Mouse (Mus musculus): Measurements from ENCODE around the gene Gipc2. TPM values are rescaled to one million over a fixed set of nuclear protein-coding genes. Genes with fewer than 3 reads are reported as not detected.
"Not testable (repeated sequence)": the region's sequence is repeated elsewhere in the genome, so short reads cannot be mapped to it uniquely, and the experiment has no call there.

Gene Gipc2
- polyA plus RNA-seq, 1 experiment from 2014 or later: 9.3 TPM

DNA sequence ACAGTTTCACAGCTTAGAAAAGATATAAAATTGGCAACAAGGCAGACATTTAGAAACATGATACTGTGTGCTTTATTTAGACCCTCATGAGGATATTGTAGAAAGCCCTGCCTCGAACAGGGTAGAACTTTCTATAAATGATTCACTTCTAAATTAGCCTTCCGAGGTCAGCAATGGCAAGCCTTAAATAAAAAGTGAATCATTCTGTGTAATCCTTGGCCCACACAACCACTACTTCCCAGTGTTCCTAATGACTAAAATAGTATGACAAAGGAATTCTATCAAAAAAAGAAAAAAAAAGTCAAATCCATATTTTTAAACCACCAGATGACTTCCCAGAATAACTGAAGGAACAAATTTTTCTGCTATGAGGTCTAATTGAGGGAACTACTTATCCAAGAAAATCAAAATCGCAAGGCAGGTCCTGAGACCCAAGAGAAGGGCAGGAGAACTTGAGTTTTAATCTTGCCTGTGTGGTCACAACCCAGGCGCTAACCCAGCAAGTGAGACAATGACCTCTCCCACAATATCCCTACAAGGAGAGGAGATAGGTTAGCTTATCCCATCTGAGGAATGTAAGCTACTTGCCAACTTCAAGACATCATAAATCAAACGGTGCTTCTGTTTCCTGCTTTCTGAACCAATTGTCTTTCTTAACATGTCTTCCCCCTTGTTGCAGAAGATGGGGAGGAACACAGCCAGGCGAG lies 22.9 kb downstream of the Gipc2 start:
- Histone ChIP-seq H3K9me3 (ENCODE audit: control insufficient read depth, low read length) (no peaks in the 10 kb centered on the region), H3K27ac (replicated peaks; ENCODE audit: low read depth, low read length) (no peak overlapping the region), H3K4me3 (replicated peaks; ENCODE audit: low read depth, low read length) (no peak overlapping the region), H3K4me1 (ENCODE audit: control insufficient read depth, insufficient read depth, low read length) (no peaks in the 10 kb centered on the region), H3K36me3 (ENCODE audit: control insufficient read depth, insufficient read depth, low read length) (no peaks in the 10 kb centered on the region), H3K27me3 (ENCODE audit: control insufficient read depth, insufficient read depth, low read length) (no peaks in the 10 kb centered on the region), H3K9ac (replicated peaks; ENCODE audit: low read length) (no peak overlapping the region), H3K4me2 (ENCODE audit: low read length) (no peak overlapping the region)
- WGBS: 84% methylated on average over 6 of the region's 6 CpGs
- no peak for DNase-seq
- no peak for ATAC-seq (ENCODE audit: low FRiP score, low TSS enrichment)

DNA sequence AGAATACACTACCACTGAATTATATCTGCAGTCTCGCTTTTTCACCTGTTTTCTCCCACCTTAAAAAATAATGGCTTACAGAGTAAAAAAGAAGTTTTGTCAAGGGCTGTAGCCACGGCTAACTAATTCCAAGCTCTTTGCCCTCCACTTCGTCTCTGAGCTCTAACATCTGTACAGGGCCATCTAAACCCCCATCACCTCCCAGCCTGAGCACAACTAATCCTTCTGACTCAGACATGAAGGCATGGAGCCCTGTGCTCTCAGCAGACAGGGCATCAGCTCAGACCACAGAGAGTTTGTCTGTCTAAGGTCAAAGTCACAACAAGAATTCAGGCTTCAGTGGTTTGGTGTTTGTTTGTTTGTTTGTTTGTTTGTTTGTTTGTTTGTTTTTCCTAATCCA lies 23.9 kb downstream of the Gipc2 start:
- H3K36me3 ChIP-seq (ENCODE audit: control insufficient read depth, insufficient read depth, low read length): no peaks in the 10 kb centered on the region
- no peak overlapping the region for H3K9ac ChIP-seq (replicated peaks; ENCODE audit: low read length)
- no peak overlapping the region for H3K4me2 ChIP-seq (ENCODE audit: low read length)
- no peaks in the 10 kb centered on the region for H3K27me3 ChIP-seq (ENCODE audit: control insufficient read depth, insufficient read depth, low read length)
- no peaks in the 10 kb centered on the region for H3K4me1 ChIP-seq (ENCODE audit: control insufficient read depth, insufficient read depth, low read length)
- no peaks in the 10 kb centered on the region for H3K9me3 ChIP-seq (ENCODE audit: control insufficient read depth, low read length)
- H3K27ac ChIP-seq (replicated peaks; ENCODE audit: low read depth, low read length): no peak overlapping the region
- ATAC-seq (ENCODE audit: low FRiP score, low TSS enrichment) (no peak), DNase-seq (no peak)
- H3K4me3 ChIP-seq (replicated peaks; ENCODE audit: low read depth, low read length): no peak overlapping the region
- 69% methylated on average over 3 of the region's 3 CpGs for whole genome bisulfite sequencing

DNA sequence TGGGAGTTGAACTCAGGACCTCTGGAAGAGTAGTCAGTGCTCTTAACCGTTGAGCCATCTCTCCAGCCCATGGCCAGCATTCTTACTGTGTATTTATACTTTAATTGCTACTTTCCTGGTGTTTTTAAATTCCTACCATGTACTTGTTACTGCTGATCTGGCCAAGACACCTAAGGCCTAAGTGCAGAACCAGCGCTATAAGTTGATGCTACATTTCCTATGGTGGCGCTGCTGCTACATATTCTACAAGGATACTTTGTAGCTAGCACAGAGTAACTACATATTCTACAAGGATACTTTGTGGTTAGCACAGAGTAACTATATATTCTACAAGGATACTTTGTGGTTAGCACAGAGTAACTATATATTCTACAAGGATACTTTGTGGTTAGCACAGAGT lies 26.7 kb downstream of the Gipc2 start:
- H3K9me3 ChIP-seq (ENCODE audit: control insufficient read depth, low read length); ATAC-seq (ENCODE audit: low FRiP score, low TSS enrichment); H3K4me2 ChIP-seq (ENCODE audit: low read length); H3K4me1 ChIP-seq (ENCODE audit: control insufficient read depth, insufficient read depth, low read length); H3K27ac ChIP-seq (replicated peaks; ENCODE audit: low read depth, low read length); H3K4me3 ChIP-seq (replicated peaks; ENCODE audit: low read depth, low read length); H3K36me3 ChIP-seq (ENCODE audit: control insufficient read depth, insufficient read depth, low read length); DNase-seq; H3K9ac ChIP-seq (replicated peaks; ENCODE audit: low read length); H3K27me3 ChIP-seq (ENCODE audit: control insufficient read depth, insufficient read depth, low read length): not testable (repeated sequence)
- 89% methylated on average over 3 of the region's 3 CpGs for WGBS

DNA sequence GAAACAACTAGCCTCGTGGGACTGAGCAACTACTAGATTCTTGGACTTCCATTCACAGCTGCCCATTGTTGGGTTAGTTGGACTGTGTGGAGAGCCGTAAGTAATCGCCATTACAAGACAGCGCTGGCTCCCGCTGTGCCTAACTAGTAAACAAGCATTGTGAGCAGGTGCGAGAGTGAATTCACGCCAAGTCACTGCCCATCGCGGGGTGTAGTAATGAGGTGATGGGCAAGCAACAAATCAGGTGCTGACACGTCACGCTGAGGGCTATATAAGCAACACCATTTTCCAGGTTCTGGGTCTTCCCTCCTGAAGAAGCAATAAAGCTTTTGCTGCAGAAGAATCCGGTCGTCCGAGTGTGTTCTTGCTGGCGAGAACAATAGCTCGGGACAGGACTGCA lies 29.9 kb downstream of the Gipc2 start:
- not testable (repeated sequence) for H3K4me2 ChIP-seq (ENCODE audit: low read length); H3K36me3 ChIP-seq (ENCODE audit: control insufficient read depth, insufficient read depth, low read length); H3K4me3 ChIP-seq (replicated peaks; ENCODE audit: low read depth, low read length); H3K27ac ChIP-seq (replicated peaks; ENCODE audit: low read depth, low read length); DNase-seq; H3K27me3 ChIP-seq (ENCODE audit: control insufficient read depth, insufficient read depth, low read length); H3K4me1 ChIP-seq (ENCODE audit: control insufficient read depth, insufficient read depth, low read length); H3K9me3 ChIP-seq (ENCODE audit: control insufficient read depth, low read length); H3K9ac ChIP-seq (replicated peaks; ENCODE audit: low read length); ATAC-seq (ENCODE audit: low FRiP score, low TSS enrichment)
- WGBS: 93% methylated on average over 16 of the region's 16 CpGs

DNA sequence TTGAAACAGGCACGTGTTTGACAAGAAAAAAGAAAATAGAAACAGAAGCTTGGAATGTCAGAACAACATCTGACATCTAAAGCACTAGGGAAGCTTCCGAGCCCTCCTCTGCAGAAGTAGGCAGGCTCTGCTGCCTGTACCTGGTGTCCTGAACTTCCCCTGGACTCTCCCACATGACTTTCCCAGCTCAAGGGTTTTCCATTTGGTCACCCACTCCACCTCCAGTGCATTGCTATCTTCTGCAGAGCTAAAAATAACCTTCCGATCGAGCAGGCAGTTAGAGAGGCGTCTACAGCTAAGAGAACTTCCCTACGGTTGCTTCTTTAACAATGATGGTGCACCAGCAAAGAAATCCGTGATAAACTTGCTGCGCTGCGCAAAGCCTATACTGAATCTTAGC lies 32.4 kb downstream of the Gipc2 start:
- no peaks in the 10 kb centered on the region for H3K36me3 ChIP-seq (ENCODE audit: control insufficient read depth, insufficient read depth, low read length)
- no peak overlapping the region for H3K4me2 ChIP-seq (ENCODE audit: low read length)
- H3K9me3 ChIP-seq (ENCODE audit: control insufficient read depth, low read length): no peaks in the 10 kb centered on the region
- no peak overlapping the region for H3K27ac ChIP-seq (replicated peaks; ENCODE audit: low read depth, low read length)
- H3K4me3 ChIP-seq (replicated peaks; ENCODE audit: low read depth, low read length): no peak overlapping the region
- DNase-seq (no peak), ATAC-seq (ENCODE audit: low FRiP score, low TSS enrichment) (no peak)
- H3K27me3 ChIP-seq (ENCODE audit: control insufficient read depth, insufficient read depth, low read length): no peaks in the 10 kb centered on the region
- H3K4me1 ChIP-seq (ENCODE audit: control insufficient read depth, insufficient read depth, low read length): no peaks in the 10 kb centered on the region
- H3K9ac ChIP-seq (replicated peaks; ENCODE audit: low read length): no peak overlapping the region
- WGBS: 86% methylated on average over 9 of the region's 9 CpGs

DNA sequence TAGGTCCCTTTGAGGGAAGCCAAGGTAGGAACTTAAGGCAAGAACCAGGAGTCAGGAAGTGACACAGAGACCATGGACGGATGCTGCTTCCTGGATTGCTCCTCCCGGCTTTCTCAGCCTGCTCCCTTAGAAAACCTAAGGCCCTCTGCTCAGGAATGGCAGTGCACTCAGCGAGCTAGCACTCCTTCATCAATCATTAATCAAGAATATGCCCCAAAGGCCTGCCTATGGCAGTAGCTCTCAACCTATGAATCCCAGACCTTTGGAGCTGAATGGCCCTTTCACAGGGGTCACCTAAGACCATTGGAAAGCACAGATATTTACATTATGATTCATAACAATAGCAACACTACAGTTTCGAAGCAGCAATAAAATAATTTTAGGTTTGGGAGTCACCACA lies 35.1 kb downstream of the Gipc2 start:
- DNase-seq (no peak), ATAC-seq (ENCODE audit: low FRiP score, low TSS enrichment) (no peak)
- H3K27ac ChIP-seq (replicated peaks; ENCODE audit: low read depth, low read length): no peak overlapping the region
- WGBS: 86% methylated on average over 4 of the region's 4 CpGs
- H3K36me3 ChIP-seq (ENCODE audit: control insufficient read depth, insufficient read depth, low read length): no peaks in the 10 kb centered on the region
- no peak overlapping the region for H3K9ac ChIP-seq (replicated peaks; ENCODE audit: low read length)
- H3K4me3 ChIP-seq (replicated peaks; ENCODE audit: low read depth, low read length): no peak overlapping the region
- H3K27me3 ChIP-seq (ENCODE audit: control insufficient read depth, insufficient read depth, low read length): no peaks in the 10 kb centered on the region
- no peaks in the 10 kb centered on the region for H3K9me3 ChIP-seq (ENCODE audit: control insufficient read depth, low read length)
- H3K4me1 ChIP-seq (ENCODE audit: control insufficient read depth, insufficient read depth, low read length): no peaks in the 10 kb centered on the region
- H3K4me2 ChIP-seq (ENCODE audit: low read length): no peak overlapping the region

DNA sequence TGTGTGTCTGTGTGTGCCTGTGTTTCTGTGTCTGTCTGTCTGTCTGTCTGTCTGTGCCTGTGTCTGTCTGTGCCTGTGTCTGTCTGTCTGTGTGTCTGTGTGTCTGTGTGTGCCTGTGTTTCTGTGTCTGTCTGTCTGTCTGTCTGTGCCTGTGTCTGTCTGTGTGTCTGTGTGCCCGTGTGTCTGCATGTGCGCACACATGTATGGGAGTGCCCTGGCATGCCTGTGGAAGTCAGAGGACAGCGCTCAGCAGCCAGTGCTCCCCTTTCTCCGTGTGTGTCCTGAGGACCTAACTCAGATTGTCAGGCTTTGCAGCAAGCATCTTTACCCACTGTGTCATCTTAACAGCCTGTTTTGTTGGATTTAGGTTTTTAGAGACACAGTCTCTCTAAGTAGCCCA lies 36.6 kb downstream of the Gipc2 start:
- H3K9ac ChIP-seq (replicated peaks; ENCODE audit: low read length); H3K4me2 ChIP-seq (ENCODE audit: low read length); H3K4me3 ChIP-seq (replicated peaks; ENCODE audit: low read depth, low read length); ATAC-seq (ENCODE audit: low FRiP score, low TSS enrichment); DNase-seq; H3K9me3 ChIP-seq (ENCODE audit: control insufficient read depth, low read length); H3K27ac ChIP-seq (replicated peaks; ENCODE audit: low read depth, low read length); H3K4me1 ChIP-seq (ENCODE audit: control insufficient read depth, insufficient read depth, low read length); H3K36me3 ChIP-seq (ENCODE audit: control insufficient read depth, insufficient read depth, low read length); H3K27me3 ChIP-seq (ENCODE audit: control insufficient read depth, insufficient read depth, low read length): not testable (repeated sequence)
- 93% methylated on average over 4 of the region's 4 CpGs for WGBS

DNA sequence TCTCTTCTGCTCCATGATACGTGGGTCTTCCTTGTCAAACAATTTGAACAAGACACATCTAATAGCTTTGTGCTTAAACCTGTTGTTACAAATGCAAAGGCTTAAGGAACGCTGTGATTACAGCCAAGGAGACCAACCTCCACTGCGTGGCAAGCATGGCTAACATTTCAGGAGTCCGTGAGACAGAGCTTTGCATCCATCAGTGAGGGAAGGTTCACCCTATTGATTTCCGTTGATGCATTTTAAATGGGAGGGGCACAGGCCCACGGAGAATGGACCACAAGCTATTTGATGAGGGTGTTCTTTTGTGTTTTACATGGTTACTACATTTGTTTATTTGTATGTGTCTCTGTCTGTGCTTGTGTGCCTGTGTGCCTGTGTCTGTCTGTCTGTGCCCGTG lies 37.4 kb downstream of the Gipc2 start:
- Histone ChIP-seq H3K4me2 (ENCODE audit: low read length) (no peak overlapping the region), H3K4me1 (ENCODE audit: control insufficient read depth, insufficient read depth, low read length) (no peaks in the 10 kb centered on the region), H3K9me3 (ENCODE audit: control insufficient read depth, low read length) (no peaks in the 10 kb centered on the region), H3K27me3 (ENCODE audit: control insufficient read depth, insufficient read depth, low read length) (no peaks in the 10 kb centered on the region), H3K9ac (replicated peaks; ENCODE audit: low read length) (no peak overlapping the region), H3K27ac (replicated peaks; ENCODE audit: low read depth, low read length) (no peak overlapping the region), H3K4me3 (replicated peaks; ENCODE audit: low read depth, low read length) (no peak overlapping the region), H3K36me3 (ENCODE audit: control insufficient read depth, insufficient read depth, low read length) (no peaks in the 10 kb centered on the region)
- ATAC-seq (ENCODE audit: low FRiP score, low TSS enrichment) (no peak), DNase-seq (no peak)
- WGBS: 69% methylated on average over 7 of the region's 7 CpGs

DNA sequence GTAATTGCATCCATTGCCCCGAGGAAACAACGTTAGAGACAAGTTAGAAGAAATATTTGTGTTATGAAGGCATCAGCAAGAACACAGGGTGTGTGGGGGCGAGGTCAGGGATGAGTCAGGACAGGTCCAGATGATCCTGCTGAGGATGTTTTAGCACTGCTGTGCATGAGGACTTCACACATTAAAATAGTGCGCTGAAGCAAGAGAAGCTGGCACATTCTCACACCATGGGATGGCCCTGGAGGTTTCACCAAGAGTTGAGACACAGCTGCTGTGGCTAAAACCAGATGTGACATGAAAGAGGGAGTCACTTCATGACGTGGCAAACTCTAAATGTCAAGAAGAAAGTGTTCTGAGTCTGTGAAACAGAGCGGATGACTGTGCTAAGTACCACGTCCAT lies 38.9 kb downstream of the Gipc2 start:
- WGBS: 77% methylated on average over 7 of the region's 7 CpGs
- Histone ChIP-seq H3K4me3 (replicated peaks; ENCODE audit: low read depth, low read length) (no peak overlapping the region), H3K4me1 (ENCODE audit: control insufficient read depth, insufficient read depth, low read length) (no peaks in the 10 kb centered on the region), H3K36me3 (ENCODE audit: control insufficient read depth, insufficient read depth, low read length) (no peaks in the 10 kb centered on the region), H3K27ac (replicated peaks; ENCODE audit: low read depth, low read length) (no peak overlapping the region), H3K9ac (replicated peaks; ENCODE audit: low read length) (no peak overlapping the region), H3K9me3 (ENCODE audit: control insufficient read depth, low read length) (no peaks in the 10 kb centered on the region), H3K27me3 (ENCODE audit: control insufficient read depth, insufficient read depth, low read length) (no peaks in the 10 kb centered on the region), H3K4me2 (ENCODE audit: low read length) (no peak overlapping the region)
- ATAC-seq (ENCODE audit: low FRiP score, low TSS enrichment) (no peak), DNase-seq (no peak)

Data from midbrain, embryonic 14.5 days (tissue).